Mouse (Mus musculus): ENCODE data around the gene Ccdc180. TPM values are rescaled to one million over a fixed set of nuclear protein-coding genes. Genes with fewer than 3 reads are reported as not detected.

Ccdc180 gene
- polyA plus RNA-seq, 1 experiment from 2014 or later = not detected

- Histone ChIP-seq H3K4me1 (no peaks in the 10 kb centered on the region), H3K36me3 (no peaks in the 10 kb centered on the region), H3K9me3 (no peaks in the 10 kb centered on the region), H3K27ac (replicated peaks) (no peak overlapping the region), H3K4me2 (replicated peaks) (no peak overlapping the region), H3K4me3 (no peak overlapping the region), H3K27me3 (peaks cover 15% of the 10 kb centered on the region), H3K9ac (replicated peaks) (no peak overlapping the region)
- 55% methylated on average over 2 of the region's 2 CpGs for WGBS
- no peak for ATAC-seq (ENCODE audit: low FRiP score, low read depth)
These were observed 89.8 kb downstream of the Ccdc180 start for GRCm38 (mm10) chr4:45979916-45980315.

- H3K4me3 ChIP-seq = no peak overlapping the region
- H3K27me3 ChIP-seq = peaks cover 6% of the 10 kb centered on the region; the same call in 1 of the 2 replicates
- no peak for ATAC-seq (ENCODE audit: low FRiP score, low read depth)
These were observed 91.0 kb downstream of the Ccdc180 start for GRCm38 (mm10) chr4:45981054-45981453.

GRCm38 (mm10) chr4:45990427-45991135 lies 100.5 kb downstream of the Ccdc180 start:
- no peak overlapping the region for H3K4me3 ChIP-seq
- H3K27me3 ChIP-seq = no peaks in the 10 kb centered on the region
- 81% methylated on average over 6 of the region's 6 CpGs for WGBS
- H3K9ac ChIP-seq (replicated peaks) = no peak overlapping the region
- no peak overlapping the region for H3K4me2 ChIP-seq (replicated peaks)
- H3K36me3 ChIP-seq = no peaks in the 10 kb centered on the region
- no peaks in the 10 kb centered on the region for H3K4me1 ChIP-seq
- ATAC-seq (ENCODE audit: low FRiP score, low read depth) = no peak
- H3K27ac ChIP-seq (replicated peaks) = no peak overlapping the region
- H3K9me3 ChIP-seq = no peaks in the 10 kb centered on the region

More at GRCm38 (mm10) chr4:45981054-45981453, 91.0 kb downstream of the Ccdc180 start:
- Histone ChIP-seq H3K9ac (replicated peaks) (no peak overlapping the region), H3K4me1 (no peaks in the 10 kb centered on the region), H3K9me3 (no peaks in the 10 kb centered on the region), H3K27ac (replicated peaks) (no peak overlapping the region), H3K36me3 (no peaks in the 10 kb centered on the region), H3K4me2 (replicated peaks) (no peak overlapping the region)

- H3K4me3 ChIP-seq = no peak overlapping the region
- H3K36me3 ChIP-seq = no peaks in the 10 kb centered on the region
- H3K27me3 ChIP-seq = no peaks in the 10 kb centered on the region
- H3K27ac ChIP-seq (replicated peaks) = no peak overlapping the region
- no peak overlapping the region for H3K9ac ChIP-seq (replicated peaks)
- ATAC-seq (ENCODE audit: low FRiP score, low read depth) = no peak
- 88% methylated on average over 4 of the region's 4 CpGs for WGBS
- no peak overlapping the region for H3K4me2 ChIP-seq (replicated peaks)
- H3K4me1 ChIP-seq = no peaks in the 10 kb centered on the region
- no peaks in the 10 kb centered on the region for H3K9me3 ChIP-seq
These were observed 108.4 kb downstream of the Ccdc180 start for GRCm38 (mm10) chr4:45998536-45998935.

Other genes starting within 250 kb of the Ccdc180 start
- 8.6 and 9.0 TPM in 2 replicates for gene Aldh1b1, start 91.3 kb upstream of the Ccdc180 start, polyA plus RNA-seq (2016; fragmentation: Nextera tagmentation; extraction: Ambion mirVana)
- 63.3 and 69.5 TPM in 2 replicates for gene Igfbpl1, start 63.4 kb upstream of the Ccdc180 start, polyA plus RNA-seq (2016; fragmentation: Nextera tagmentation; extraction: Ambion mirVana)
- 0.81 and 1.3 TPM in 2 replicates for gene Stra6l, start 41.6 kb upstream of the Ccdc180 start, polyA plus RNA-seq (2016; fragmentation: Nextera tagmentation; extraction: Ambion mirVana)
- 12.0 and 15.9 TPM in 2 replicates for gene Tdrd7, start 75.0 kb downstream of the Ccdc180 start, polyA plus RNA-seq (2016; fragmentation: Nextera tagmentation; extraction: Ambion mirVana)
- 1.0 and 1.7 TPM in 2 replicates for gene Tmod1, start 148.6 kb downstream of the Ccdc180 start, polyA plus RNA-seq (2016; fragmentation: Nextera tagmentation; extraction: Ambion mirVana)
- 111 and 113 TPM in 2 replicates for gene Ncbp1, start 248.3 kb downstream of the Ccdc180 start, polyA plus RNA-seq (2016; fragmentation: Nextera tagmentation; extraction: Ambion mirVana)
- gene Tstd2, start 248.4 kb downstream of the Ccdc180 start, polyA plus RNA-seq (2016; fragmentation: Nextera tagmentation; extraction: Ambion mirVana) = 52.6 and 59.5 TPM in 2 replicates

Measured in midbrain, embryonic 12.5 days (tissue).